Mouse (Mus musculus) forelimb bud, embryonic 11.5 days (tissue): ENCODE measurements around the gene Dag1.

Experiments
- DNase-seq: peaks from one replicate; pipeline ENCODE4 v3.0.0-alpha.2; 2012; ENCODE audit warnings: low read depth, low spot score

The Dag1 gene

GRCm38 (mm10) chr9:108188511-108188910, 75.2 kb downstream of the Dag1 start:
- no peak for DNase-seq

GRCm38 (mm10) chr9:108187616-108188015, 76.1 kb downstream of the Dag1 start:
- DNase-seq, result no peak

- DNase-seq, result no peak
Measured at GRCm38 (mm10) chr9:108185786-108186185, 78.0 kb downstream of the Dag1 start.

- no peak for DNase-seq
Measured at GRCm38 (mm10) chr9:108183531-108183994, 80.2 kb downstream of the Dag1 start.

GRCm38 (mm10) chr9:108182806-108183506, 80.8 kb downstream of the Dag1 start:
- DNase-seq, result no peak

GRCm38 (mm10) chr9:108178391-108178790, 85.4 kb downstream of the Dag1 start:
- DNase-seq, result no peak

- no peak for DNase-seq
Measured at GRCm38 (mm10) chr9:108175116-108175838, 88.5 kb downstream of the Dag1 start.

- no peak for DNase-seq
Measured at GRCm38 (mm10) chr9:108172777-108173350, 90.9 kb downstream of the Dag1 start.

- DNase-seq, result no peak
Measured at GRCm38 (mm10) chr9:108169751-108170150, 94.0 kb downstream of the Dag1 start.

- DNase-seq, result no peak
Measured at GRCm38 (mm10) chr9:108165143-108165542, 98.6 kb downstream of the Dag1 start.

GRCm38 (mm10) chr9:108163646-108164284, 100.0 kb downstream of the Dag1 start:
- no peak for DNase-seq

- DNase-seq, result no peak
Measured at GRCm38 (mm10) chr9:108157891-108158290, 105.9 kb downstream of the Dag1 start.

- DNase-seq, result no peak
Measured at GRCm38 (mm10) chr9:108157451-108157850, 106.3 kb downstream of the Dag1 start.

- no peak for DNase-seq
Measured at GRCm38 (mm10) chr9:108156786-108157185, 107.0 kb downstream of the Dag1 start.

- no peak for DNase-seq
Measured at GRCm38 (mm10) chr9:108154814-108155213, 108.9 kb downstream of the Dag1 start.
